In the genomic region with DNA sequence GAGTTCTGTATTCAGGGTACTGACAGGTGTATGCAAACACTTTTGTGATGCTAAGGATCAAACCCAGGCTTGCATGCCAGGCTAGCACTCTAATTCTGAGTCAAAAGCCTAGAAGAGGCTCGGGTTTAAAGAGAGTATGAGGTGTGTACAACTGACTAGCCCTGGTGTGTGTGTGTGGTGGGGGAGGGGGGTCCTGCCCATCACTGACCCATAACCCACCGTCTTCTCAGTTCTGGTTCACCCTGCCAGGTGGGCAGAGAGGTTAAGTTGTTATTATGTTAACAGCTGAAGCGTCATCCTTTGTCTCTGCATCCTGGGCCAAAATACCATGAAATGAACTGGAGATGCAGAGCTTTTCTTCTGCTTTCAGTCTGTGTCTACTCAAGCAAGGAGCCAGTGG, we compare ENCODE assay signal across 26 mouse cellular contexts. TPM values are rescaled to one million over a fixed set of nuclear protein-coding genes. Genes with fewer than 3 reads are reported as not detected.
A peak's percentile ranks its signal among the peaks of the same experiment; 100 is the strongest.
DNase-seq lines count a peak whose midpoint lies in the region; TF ChIP-seq lines count a peak whose summit lies in the region.
"Had no signal": no experiment of that assay in that cellular context is flagged by ENCODE, and none has a peak within 500 bp of the region (broad histone marks: within the 10 kb centered on the region; RNA-seq: fewer than 3 reads in every experiment).

No protein-coding gene starts in this region.

- H3K9me3 ChIP-seq in CH12.LX (replicated peaks; ENCODE audit: low read length): no peaks in the 10 kb centered on the region
- H3K9me3 ChIP-seq: embryonic facial prominence, embryonic 12.5 days; embryonic facial prominence, embryonic 15.5 days; G1E; heart, embryonic 10.5 days; heart, embryonic 13.5 days had no signal

- H3K4me2 ChIP-seq in CH12.LX (ENCODE audit: insufficient read depth, low read depth, poor library complexity, severe bottlenecking): no peak overlapping the region
- H3K4me2 ChIP-seq: embryonic facial prominence, embryonic 12.5 days; embryonic facial prominence, embryonic 15.5 days; heart, embryonic 13.5 days; hindbrain, embryonic 14.5 days had no signal

- dilution Hi-C loops in CH12.LX (cut with MboI; ENCODE audit: extremely low pct_ligation_motif_present, extremely low pct_unique_long_range_greater_than_20kb, low sequenced_read_pairs): no loop called here

- H3K79me2 ChIP-seq in CH12.LX (replicated peaks; ENCODE audit: control insufficient read depth, extremely low read depth, insufficient read depth, poor library complexity, severe bottlenecking): no peaks in the 10 kb centered on the region

- no peaks in the 10 kb centered on the region for H3K36me3 ChIP-seq in CH12.LX (replicated peaks in 1 of 2; ENCODE audit: control insufficient read depth in 1 of 2, insufficient read depth in 1 of 2, low read length in 1 of 2)
- H3K36me3 ChIP-seq: embryonic facial prominence, embryonic 12.5 days; embryonic facial prominence, embryonic 15.5 days; G1E; heart, embryonic 10.5 days; heart, embryonic 13.5 days had no signal

- no peak overlapping the region for H3K4me3 ChIP-seq in CH12.LX (replicated peaks in 1 of 3; ENCODE audit: low read depth in 2 of 3, low read length in 2 of 3, poor library complexity in 1 of 3)
- H3K4me3 ChIP-seq in bone marrow, adult 2 months (replicated peaks; ENCODE audit: control insufficient read depth, low read depth, low read length): no peak overlapping the region
- H3K4me3 ChIP-seq: embryonic facial prominence, embryonic 12.5 days; embryonic facial prominence, embryonic 15.5 days; heart, adult 2 months; heart, embryonic 10.5 days; heart, embryonic 13.5 days had no signal

- H3K4me1 ChIP-seq in CH12.LX (ENCODE audit: control insufficient read depth in 1 of 2, insufficient read depth in 2 of 2): peaks cover 4 to 21% of the 10 kb centered on the region in 2 experiments
- H3K4me1 ChIP-seq in bone marrow, adult 2 months (ENCODE audit: control insufficient read depth, insufficient read depth, low read length): peaks cover 2% of the 10 kb centered on the region; the same call in 1 of the 2 replicates
- H3K4me1 ChIP-seq: embryonic facial prominence, embryonic 12.5 days; heart, embryonic 10.5 days; heart, embryonic 13.5 days had no signal

- H3K27ac ChIP-seq in CH12.LX (ENCODE audit: insufficient read depth, low read depth): no peak overlapping the region
- H3K27ac ChIP-seq in bone marrow, adult 2 months (ENCODE audit: control insufficient read depth, insufficient read depth, low read depth, low read length, poor library complexity): peak overlapping the region; percentile 54; the same call in 1 of the 2 replicates
- H3K27ac ChIP-seq: embryonic facial prominence, embryonic 12.5 days; embryonic facial prominence, embryonic 15.5 days; heart, adult 2 months; heart, embryonic 10.5 days; heart, embryonic 13.5 days; hindbrain, embryonic 14.5 days; hindbrain, postnatal 0 days had no signal

- H3K27me3 ChIP-seq in CH12.LX (replicated peaks): no peaks in the 10 kb centered on the region
- H3K27me3 ChIP-seq: embryonic facial prominence, embryonic 12.5 days; embryonic facial prominence, embryonic 15.5 days; heart, embryonic 13.5 days; Patski had no signal

- TF ChIP-seq POLR2A in CH12.LX (IDR thresholded peaks at IDR 0.05; ENCODE audit: low read depth, low read length): no peak
- no peak for TF ChIP-seq POLR2A in bone marrow, adult 2 months (IDR thresholded peaks at IDR 0.05; ENCODE audit: borderline replicate concordance, control insufficient read depth, low read depth, low read length)

- H3K9ac ChIP-seq in CH12.LX (ENCODE audit: insufficient read depth, low read depth): no peak overlapping the region
- H3K9ac ChIP-seq: embryonic facial prominence, embryonic 12.5 days; embryonic facial prominence, embryonic 15.5 days; forebrain, postnatal 0 days; heart, embryonic 13.5 days; hindbrain, embryonic 14.5 days had no signal

- TF ChIP-seq EP300 in CH12.LX (IDR thresholded peaks at IDR 0.05; ENCODE audit: low read length): peak; percentile 21; the same call in 1 of the 2 replicates

- in situ Hi-C loops in CH12.LX (cut with MboI; ENCODE audit: low pct_ligation_motif_present, low pct_unique_long_range_greater_than_20kb, low sequenced_read_pairs): no loop called here

- TF ChIP-seq CTCF in CH12.LX (conservative IDR thresholded peaks at IDR 0.05 in 1 of 2, IDR thresholded peaks at IDR 0.05 in 1 of 2; ENCODE audit: low read depth in 2 of 2, low read length in 2 of 2): no peak
- no peak for TF ChIP-seq CTCF in bone marrow, adult 2 months (IDR thresholded peaks at IDR 0.05; ENCODE audit: control insufficient read depth, insufficient read depth, low read length)

- DNase-seq in spleen, postnatal 4 days (ENCODE audit: low spot score in 2 of 2): peak; percentile 31 to 64
- DNase-seq in spleen, adult 12 weeks (ENCODE audit: low spot score): no peak
- peak; percentile 46 for DNase-seq in CH12.LX (ENCODE audit: extremely low read depth)
- DNase-seq in kidney, postnatal 25 days: no peak
- DNase-seq in lung, adult 18-20 months: no peak
- DNase-seq in adrenal gland, postnatal 36 days: no peak
- DNase-seq: adrenal gland, adult 2 months; adrenal gland, postnatal 25 days; cerebellum, adult 11 months; cerebellum, adult 2 months; cerebellum, adult 9-11 months; cerebellum, postnatal 25 days; forebrain, postnatal 0 days; gastrocnemius, postnatal 36 days; heart, adult 2 months; heart, postnatal 14 days; heart, postnatal 4 days had no signal

- 64% methylated on average over 3 of the region's 3 CpGs for WGBS in bone marrow, adult 2 months

- no peak for TF ChIP-seq RAD21 in CH12.LX (IDR thresholded peaks at IDR 0.05; ENCODE audit: low read depth, low read length)

TF ChIP-seq in CH12.LX, 34 proteins besides CTCF, POLR2A, EP300 and RAD21:
- TF ChIP-seq CHD2 (IDR thresholded peaks at IDR 0.05; ENCODE audit: low read length): 0 out of 2 replicates have a peak, but pooled peaks have one; percentile 30
- 0 out of 2 replicates have a peak, but pooled peaks have one; percentile 13 for TF ChIP-seq IRF4 (IDR thresholded peaks at IDR 0.05; ENCODE audit: low read depth, low read length)
- no peak for TF ChIP-seq MEF2A (IDR thresholded peaks at IDR 0.05; ENCODE audit: borderline replicate concordance, low read depth, low read length)

RNA-seq across cellular contexts. Expression of gene Spin1, which starts 36.3 kb away (rescaled TPM):
- total RNA-seq in CH12.LX (2012; rRNA removed): 12.2 and 15.2 TPM in 2 replicates
- 37.4 and 37.8 TPM in 2 replicates for total RNA-seq in CH12.LX (2014; rRNA removed)
- polyA plus RNA-seq in CH12.LX (2012; ENCODE audit: insufficient read length, low read depth): 23.7 and 25.4 TPM in 2 replicates
- 6.3 and 14.1 TPM in 2 replicates for polyA plus RNA-seq in bone marrow, adult 2 months (2011; ENCODE audit: insufficient read depth, insufficient read length, low replicate concordance, missing spikeins)
- total RNA-seq in adrenal gland, postnatal 36 days (2021): 10 to 100 TPM; 73.0 to 80.7 TPM

Comparison
In these comparisons a context has a peak if more than half of its experiments do, and no peak if none do; other contexts are left out.
1. DNase-seq: peak in spleen, postnatal 4 days (2 of 2) and CH12.LX (single experiment); none in spleen, adult 12 weeks (single experiment), kidney, postnatal 25 days (0 of 2), lung, adult 18-20 months (0 of 2) and adrenal gland, postnatal 36 days (0 of 2).